Mouse (Mus musculus): ENCODE results near the gene Tmem178. TPM values are rescaled to one million over a fixed set of nuclear protein-coding genes. Genes with fewer than 3 reads are reported as not detected.
"Not testable (repeated sequence)": the region's sequence is repeated elsewhere in the genome, so short reads cannot be mapped to it uniquely, and the experiment has no call there.

Gene Tmem178
- polyA plus RNA-seq, 1 experiment from 2014 or later = 0.66 TPM

DNA sequence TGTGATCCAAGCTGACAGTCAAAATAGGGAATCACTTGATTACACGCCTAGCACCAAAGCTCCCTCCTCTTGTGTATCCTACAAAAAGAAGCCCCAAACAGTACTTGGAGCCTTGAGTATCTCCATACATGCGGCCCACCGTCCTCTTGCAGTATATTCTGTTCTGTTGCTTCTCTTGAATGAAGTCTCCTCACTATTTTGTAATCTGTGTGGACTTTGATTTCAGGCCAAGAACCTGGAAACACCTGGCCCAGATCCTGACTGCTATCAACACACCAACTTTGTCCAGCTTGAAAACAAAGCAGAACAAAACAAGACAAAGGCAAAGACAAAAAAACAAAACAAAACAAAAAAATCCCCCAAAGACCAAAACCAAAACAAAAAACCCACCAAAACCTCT, 11.7 kb upstream of the Tmem178 start:
- Histone ChIP-seq H3K4me3 (ENCODE audit: inconsistent target) (no peak overlapping the region), H3K36me3 (ENCODE audit: inconsistent target) (no peaks in the 10 kb centered on the region), H3K79me2 (ENCODE audit: inconsistent target) (no peaks in the 10 kb centered on the region), H3K27ac (peak overlapping the region; percentile 90)
- WGBS (ENCODE audit: missing documents) = 97% methylated on average over 3 of the region's 3 CpGs

DNA sequence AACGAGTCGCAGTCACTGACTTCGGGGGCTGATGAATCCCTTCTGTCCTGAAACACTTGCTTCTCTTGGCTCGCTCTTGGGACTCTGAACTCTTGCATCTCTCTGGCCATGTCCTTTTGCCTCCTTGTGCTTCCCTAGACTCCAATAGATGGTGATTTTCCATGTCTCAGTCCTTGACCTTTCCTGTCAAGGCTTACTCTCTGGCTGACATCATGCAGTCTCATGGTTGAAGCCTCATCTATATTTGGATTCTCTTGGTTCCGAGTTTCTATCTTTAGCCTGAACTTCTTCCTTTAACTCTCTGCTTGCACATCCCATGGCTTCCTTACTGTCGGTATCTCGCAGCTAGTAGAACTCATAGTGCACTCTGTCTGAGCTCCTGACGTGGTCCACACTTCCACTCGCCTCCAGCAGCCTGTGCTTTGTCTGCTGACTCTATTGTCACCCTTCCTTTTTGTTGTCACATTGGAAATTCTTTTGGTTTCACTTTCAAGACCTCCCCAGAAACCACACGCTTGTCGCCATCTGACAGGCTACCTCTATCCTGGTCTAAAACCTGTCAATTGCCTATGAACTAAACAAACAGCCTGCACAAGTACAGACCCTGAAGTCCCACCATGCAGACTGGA, 10.9 kb upstream of the Tmem178 start:
- no peaks in the 10 kb centered on the region for H3K36me3 ChIP-seq (ENCODE audit: inconsistent target)
- no peak overlapping the region; the same call in 1 of the 2 replicates for H3K4me3 ChIP-seq (ENCODE audit: inconsistent target)
- 32% methylated on average over 11 of the region's 11 CpGs for WGBS (ENCODE audit: missing documents)
- H3K79me2 ChIP-seq (ENCODE audit: inconsistent target) = no peaks in the 10 kb centered on the region
- H3K27ac ChIP-seq = peak overlapping the region; percentile 90

DNA sequence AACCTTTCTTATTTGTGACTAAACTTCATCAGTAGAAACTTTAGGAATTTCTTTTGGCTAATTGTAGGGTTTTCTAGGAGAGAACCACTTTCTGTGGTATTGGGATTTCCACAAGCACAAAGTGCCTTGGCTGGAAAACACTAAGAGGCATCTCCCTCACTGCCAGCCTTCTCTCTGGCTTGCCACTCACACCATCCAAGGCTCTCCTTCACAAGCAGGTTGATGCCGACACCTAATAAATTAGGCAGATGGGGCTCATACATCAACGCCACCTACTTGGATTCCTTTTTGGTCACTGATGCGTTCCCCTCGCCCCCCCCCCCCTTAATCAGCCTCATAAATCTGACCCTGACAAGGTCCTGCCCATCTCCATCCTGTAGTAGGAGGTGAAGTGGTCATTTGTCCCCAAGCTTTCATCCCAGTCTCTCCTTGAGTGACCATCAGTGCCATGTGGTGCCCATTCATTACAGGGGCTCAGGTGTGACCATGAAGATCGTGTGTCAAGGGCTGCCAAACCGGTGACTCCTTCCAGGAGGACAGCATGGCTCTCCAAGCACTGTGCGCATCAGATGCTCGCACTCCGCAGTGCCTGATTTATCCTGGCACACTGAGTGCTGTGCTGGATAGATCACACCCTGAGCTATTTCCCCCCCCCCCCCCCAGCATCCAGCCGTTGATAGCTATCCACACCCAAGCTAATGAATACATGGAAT, 8.5 kb upstream of the Tmem178 start:
- 94% methylated on average over 8 of the region's 10 CpGs for WGBS (ENCODE audit: missing documents)

DNA sequence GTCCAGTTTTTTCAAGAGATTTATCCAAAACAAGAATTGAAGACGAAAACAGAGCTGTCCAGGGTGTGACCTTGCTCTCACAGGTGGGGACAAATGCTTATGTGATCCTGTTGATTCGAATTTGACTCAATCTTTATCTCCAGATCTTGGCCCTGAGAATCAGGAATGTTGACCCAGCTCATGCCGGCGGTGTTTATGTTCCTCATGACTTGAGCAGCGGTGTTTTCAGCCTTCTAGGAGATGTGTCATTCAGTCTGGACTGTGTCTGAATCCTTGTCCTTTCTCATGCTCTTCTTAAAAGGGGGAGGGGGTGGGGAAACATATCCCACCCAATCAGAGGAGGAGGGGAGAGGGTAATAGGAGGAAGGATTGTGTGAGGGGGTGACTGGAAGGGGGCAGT, 7.9 kb upstream of the Tmem178 start:
- H3K4me3 ChIP-seq (ENCODE audit: inconsistent target) = no peak overlapping the region
- H3K27ac ChIP-seq = no peak overlapping the region
- no peaks in the 10 kb centered on the region for H3K79me2 ChIP-seq (ENCODE audit: inconsistent target)
- 87% methylated on average over 5 of the region's 5 CpGs for WGBS (ENCODE audit: missing documents)
- no peaks in the 10 kb centered on the region for H3K36me3 ChIP-seq (ENCODE audit: inconsistent target)

More for the DNA sequence above, 8.5 kb upstream of the Tmem178 start:
- H3K79me2 ChIP-seq (ENCODE audit: inconsistent target) = no peaks in the 10 kb centered on the region
- H3K36me3 ChIP-seq (ENCODE audit: inconsistent target) = no peaks in the 10 kb centered on the region
- no peak overlapping the region for H3K27ac ChIP-seq
- no peak overlapping the region for H3K4me3 ChIP-seq (ENCODE audit: inconsistent target)

GRCm38 (mm10) chr17:80939833-80940232, 4.6 kb upstream of the Tmem178 start:
- WGBS (ENCODE audit: missing documents) = 93% methylated on average over 7 of the region's 7 CpGs
- H3K36me3 ChIP-seq (ENCODE audit: inconsistent target) = no peaks in the 10 kb centered on the region
- H3K27ac ChIP-seq = no peak overlapping the region
- no peak overlapping the region for H3K4me3 ChIP-seq (ENCODE audit: inconsistent target)
- no peaks in the 10 kb centered on the region for H3K79me2 ChIP-seq (ENCODE audit: inconsistent target)

DNA sequence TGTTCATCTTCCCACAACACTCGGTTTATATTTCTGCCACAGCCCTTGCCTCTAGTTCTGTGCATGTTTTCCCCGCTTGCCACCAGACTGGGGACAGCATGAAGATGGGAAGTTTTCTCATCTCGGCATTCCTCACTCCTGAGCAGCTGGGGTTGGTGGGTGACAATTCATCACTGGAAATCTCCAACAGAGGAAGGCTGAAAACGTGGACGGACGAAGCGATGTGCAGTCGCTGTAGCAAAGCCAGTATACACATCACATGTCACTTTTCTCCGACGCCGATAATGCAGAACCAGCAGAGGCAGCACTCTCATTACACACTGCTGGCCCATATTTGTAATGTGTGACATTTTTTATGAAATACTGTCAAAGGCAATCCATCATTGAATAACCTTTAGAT, 2.6 kb upstream of the Tmem178 start:
- H3K36me3 ChIP-seq (ENCODE audit: inconsistent target) = no peaks in the 10 kb centered on the region
- WGBS (ENCODE audit: missing documents) = 91% methylated on average over 10 of the region's 11 CpGs
- H3K27ac ChIP-seq = no peak overlapping the region
- H3K79me2 ChIP-seq (ENCODE audit: inconsistent target) = no peaks in the 10 kb centered on the region
- H3K4me3 ChIP-seq (ENCODE audit: inconsistent target) = no peak overlapping the region

DNA sequence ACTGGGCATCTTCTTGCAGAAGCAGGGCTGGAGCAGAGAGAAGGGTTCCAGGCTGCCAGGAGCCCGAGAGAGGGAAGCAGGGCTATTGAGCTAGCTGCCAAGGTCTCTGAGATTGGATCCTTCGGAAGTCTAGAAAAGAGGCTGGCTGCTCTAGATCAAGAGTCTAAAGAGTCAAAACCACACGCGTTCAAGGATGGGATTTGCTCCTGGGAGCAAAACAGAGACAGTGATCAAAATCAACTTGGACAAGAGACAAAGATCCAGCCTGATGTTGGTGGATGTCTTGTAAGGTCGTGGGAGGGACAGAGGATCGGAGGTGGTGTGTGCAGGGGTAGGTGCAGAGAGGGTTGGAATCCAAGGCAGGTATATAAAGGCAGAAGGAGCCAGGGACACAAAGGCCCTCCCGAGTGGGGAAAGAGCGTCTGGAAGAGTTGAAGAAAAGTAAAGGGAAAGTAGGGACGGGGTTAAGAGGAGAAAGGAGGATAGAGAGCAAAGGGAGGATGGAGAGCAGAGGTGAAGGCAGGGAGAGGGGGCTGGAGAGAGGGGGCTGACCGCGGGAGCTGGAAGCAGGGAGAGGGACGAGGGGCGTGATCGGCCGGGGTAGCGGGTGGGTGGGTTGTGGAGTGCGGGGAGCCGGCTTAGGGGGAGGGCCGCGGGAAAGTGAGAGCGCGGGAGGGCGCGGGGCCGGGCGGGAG, 450 bp upstream of the Tmem178 start:
- no peaks in the 10 kb centered on the region for H3K36me3 ChIP-seq (ENCODE audit: inconsistent target)
- WGBS (ENCODE audit: missing documents) = 17% methylated on average over 21 of the region's 26 CpGs
- H3K27ac ChIP-seq = no peak overlapping the region
- no peak overlapping the region for H3K4me3 ChIP-seq (ENCODE audit: inconsistent target)
- H3K79me2 ChIP-seq (ENCODE audit: inconsistent target) = no peaks in the 10 kb centered on the region

- not testable (repeated sequence) for H3K27ac ChIP-seq; H3K36me3 ChIP-seq (ENCODE audit: inconsistent target); H3K79me2 ChIP-seq (ENCODE audit: inconsistent target); H3K4me3 ChIP-seq (ENCODE audit: inconsistent target)
- WGBS (ENCODE audit: missing documents) = 75% methylated on average over 5 of the region's 8 CpGs
These were observed 1.1 kb downstream of the Tmem178 start for GRCm38 (mm10) chr17:80945510-80945909.

DNA sequence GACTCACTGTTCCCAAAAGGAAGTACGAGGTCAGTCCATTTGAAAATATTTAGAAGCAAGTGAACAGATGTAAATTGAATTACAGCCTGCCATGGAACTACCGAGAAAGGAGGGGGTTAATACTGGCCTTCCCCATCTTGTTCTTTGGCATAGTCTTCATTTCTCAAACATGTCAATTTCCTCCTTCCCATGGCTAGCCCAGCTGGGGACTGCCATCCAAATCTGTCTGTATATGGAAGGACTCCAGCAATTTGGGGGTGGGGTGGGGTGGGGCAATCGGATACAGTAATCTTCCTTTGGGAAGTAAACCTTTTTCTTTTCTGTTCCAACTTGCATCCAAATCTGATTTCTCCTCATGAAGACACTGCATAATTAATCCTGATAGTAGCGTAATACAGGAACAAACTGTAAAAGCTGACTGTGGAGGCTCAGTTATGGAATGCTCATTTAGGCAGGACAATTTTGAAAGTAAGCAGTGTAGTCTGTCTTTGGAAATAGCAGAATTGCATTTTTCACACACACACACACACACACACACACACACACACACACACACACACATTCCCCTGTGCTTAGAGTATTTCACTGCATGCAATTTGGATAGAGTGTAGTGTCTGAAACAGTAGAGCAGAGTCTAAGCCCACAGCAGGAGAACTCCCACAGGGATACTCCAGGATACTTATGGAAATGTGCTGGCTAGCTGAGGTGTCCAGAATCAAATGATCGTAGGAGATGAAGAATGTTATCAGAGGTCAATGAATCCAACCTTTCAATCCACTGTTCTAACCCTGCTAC, 1.9 kb downstream of the Tmem178 start:
- WGBS (ENCODE audit: missing documents) = 90% methylated on average over 4 of the region's 5 CpGs
- H3K27ac ChIP-seq = no peak overlapping the region
- H3K4me3 ChIP-seq (ENCODE audit: inconsistent target) = no peak overlapping the region
- H3K36me3 ChIP-seq (ENCODE audit: inconsistent target) = no peaks in the 10 kb centered on the region
- H3K79me2 ChIP-seq (ENCODE audit: inconsistent target) = no peaks in the 10 kb centered on the region

DNA sequence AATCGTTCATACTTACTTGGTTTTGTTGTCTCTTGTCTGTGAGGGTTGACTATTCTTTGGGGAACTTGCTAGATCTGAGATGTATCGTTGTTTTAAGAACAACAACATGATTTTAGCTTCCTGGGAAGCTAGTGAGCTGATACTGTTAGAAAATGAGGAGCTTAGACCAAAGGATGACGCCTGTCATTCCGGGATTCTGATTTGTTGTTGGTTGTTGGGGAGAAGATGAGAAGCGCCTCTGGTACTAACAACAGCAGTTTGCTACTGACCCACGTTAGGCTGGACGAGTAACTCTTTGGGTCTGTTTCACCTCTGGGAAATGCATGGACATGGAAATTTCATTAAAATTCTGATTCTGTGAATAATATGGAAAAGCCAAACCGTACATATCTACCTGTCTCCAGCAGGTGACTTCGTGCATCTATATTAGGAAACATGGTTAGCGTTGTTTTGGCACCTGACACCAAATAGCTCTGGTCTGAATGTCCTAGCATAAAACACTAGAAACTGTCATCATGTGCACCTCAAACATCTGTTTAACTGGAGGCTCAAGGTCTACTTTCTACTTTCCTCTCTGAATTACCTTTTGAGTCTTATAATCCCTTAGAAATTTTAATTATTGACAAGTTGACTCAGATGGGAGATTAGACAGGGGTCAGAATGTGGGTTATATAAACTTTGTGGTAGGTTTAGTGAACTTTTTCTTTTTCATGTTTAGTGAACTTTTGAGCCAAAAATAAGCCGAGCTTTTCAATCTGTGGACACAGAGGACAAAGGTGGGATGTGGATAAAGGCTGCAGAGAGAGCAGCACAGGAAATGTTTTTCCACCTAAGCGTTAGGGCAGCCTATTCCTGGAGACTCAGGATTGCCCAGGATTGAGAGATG, 2.9 kb downstream of the Tmem178 start:
- WGBS (ENCODE audit: missing documents) = 88% methylated on average over 12 of the region's 12 CpGs
- Histone ChIP-seq H3K4me3 (ENCODE audit: inconsistent target) (no peak overlapping the region), H3K79me2 (ENCODE audit: inconsistent target) (no peaks in the 10 kb centered on the region)

DNA sequence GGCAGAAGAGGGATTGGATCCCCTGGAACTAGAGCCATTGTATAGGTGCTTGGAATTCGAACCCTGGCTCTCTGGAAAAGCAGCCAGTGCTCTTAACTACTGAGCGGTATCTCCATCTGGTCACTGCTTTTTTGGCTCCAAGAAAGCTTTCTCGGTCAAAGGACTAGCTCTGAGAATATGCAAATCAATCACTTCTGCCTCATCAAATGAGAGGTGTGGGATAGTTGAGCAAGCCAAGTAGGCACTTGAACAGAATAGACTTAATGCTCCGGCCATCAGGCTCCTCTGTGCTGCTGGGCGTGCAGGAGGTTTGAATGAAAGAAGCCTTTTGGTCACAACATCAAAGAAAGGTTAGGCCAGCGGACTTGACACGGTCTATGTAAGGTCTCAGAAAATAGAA, 5.0 kb downstream of the Tmem178 start:
- 94% methylated on average over 7 of the region's 7 CpGs for WGBS (ENCODE audit: missing documents)
- no peak overlapping the region for H3K4me3 ChIP-seq (ENCODE audit: inconsistent target)
- no peaks in the 10 kb centered on the region for H3K36me3 ChIP-seq (ENCODE audit: inconsistent target)
- no peaks in the 10 kb centered on the region for H3K79me2 ChIP-seq (ENCODE audit: inconsistent target)
- H3K27ac ChIP-seq = no peak overlapping the region

More for the DNA sequence above, 2.9 kb downstream of the Tmem178 start:
- no peak overlapping the region for H3K27ac ChIP-seq
- H3K36me3 ChIP-seq (ENCODE audit: inconsistent target) = no peaks in the 10 kb centered on the region

DNA sequence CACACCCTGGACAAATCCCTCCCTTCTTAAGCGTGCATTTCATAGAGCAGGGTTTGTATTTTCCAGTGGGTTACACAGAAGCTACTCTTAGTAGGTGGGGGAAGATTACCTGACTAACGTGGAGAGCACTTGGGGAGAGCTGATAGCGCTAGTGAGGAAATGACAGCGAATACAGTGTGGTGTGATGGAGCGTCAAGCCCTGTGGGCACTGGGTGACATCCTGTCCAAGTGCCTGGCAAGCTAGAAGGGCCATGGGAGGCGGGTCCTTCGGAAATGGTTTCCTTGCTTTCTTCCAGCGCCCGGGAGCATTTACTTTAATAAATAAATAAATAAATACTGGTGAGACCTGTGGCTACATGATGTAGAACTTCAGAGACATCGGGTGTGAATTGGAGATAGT, 5.5 kb downstream of the Tmem178 start:
- no peaks in the 10 kb centered on the region for H3K36me3 ChIP-seq (ENCODE audit: inconsistent target)
- 82% methylated on average over 10 of the region's 10 CpGs for WGBS (ENCODE audit: missing documents)
- no peak overlapping the region for H3K4me3 ChIP-seq (ENCODE audit: inconsistent target)
- H3K27ac ChIP-seq = no peak overlapping the region
- no peaks in the 10 kb centered on the region for H3K79me2 ChIP-seq (ENCODE audit: inconsistent target)

DNA sequence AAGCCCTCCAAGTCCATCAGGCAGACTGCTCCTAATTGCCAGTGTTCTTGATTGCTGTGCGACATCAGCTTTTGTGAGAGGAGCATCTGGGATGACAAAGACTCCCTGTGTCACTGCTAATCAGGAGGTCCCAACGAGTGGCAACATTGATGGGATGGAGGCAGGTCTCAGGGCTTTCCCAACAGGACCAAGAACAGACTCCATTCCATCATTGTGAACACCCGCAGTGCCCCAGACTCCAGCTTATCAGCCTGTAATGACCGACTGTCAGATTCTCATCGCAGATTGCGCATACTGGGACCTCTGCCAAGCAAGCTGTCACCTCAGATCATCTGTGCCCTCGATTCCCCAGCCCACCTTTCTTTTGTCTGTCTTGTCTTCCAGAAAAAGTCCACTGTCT, 7.9 kb downstream of the Tmem178 start:
- no peaks in the 10 kb centered on the region for H3K79me2 ChIP-seq (ENCODE audit: inconsistent target)
- no peak overlapping the region for H3K27ac ChIP-seq
- WGBS (ENCODE audit: missing documents) = 80% methylated on average over 7 of the region's 7 CpGs
- H3K36me3 ChIP-seq (ENCODE audit: inconsistent target) = no peaks in the 10 kb centered on the region
- no peak overlapping the region for H3K4me3 ChIP-seq (ENCODE audit: inconsistent target)

- Histone ChIP-seq H3K27ac (no peak overlapping the region), H3K36me3 (ENCODE audit: inconsistent target) (no peaks in the 10 kb centered on the region), H3K79me2 (ENCODE audit: inconsistent target) (no peaks in the 10 kb centered on the region), H3K4me3 (ENCODE audit: inconsistent target) (no peak overlapping the region)
- WGBS (ENCODE audit: missing documents) = 64% methylated on average over 7 of the region's 7 CpGs
These were observed 11.0 kb downstream of the Tmem178 start for GRCm38 (mm10) chr17:80955415-80955814.

Data from macrophage (primary cell).